Mouse (Mus musculus): ENCODE measurements around the gene Smpd4. TPM values are rescaled to one million over a fixed set of nuclear protein-coding genes. Genes with fewer than 3 reads are reported as not detected.

Gene Smpd4
- polyA plus RNA-seq, 1 experiment from 2014 or later = 31.8 TPM

DNA sequence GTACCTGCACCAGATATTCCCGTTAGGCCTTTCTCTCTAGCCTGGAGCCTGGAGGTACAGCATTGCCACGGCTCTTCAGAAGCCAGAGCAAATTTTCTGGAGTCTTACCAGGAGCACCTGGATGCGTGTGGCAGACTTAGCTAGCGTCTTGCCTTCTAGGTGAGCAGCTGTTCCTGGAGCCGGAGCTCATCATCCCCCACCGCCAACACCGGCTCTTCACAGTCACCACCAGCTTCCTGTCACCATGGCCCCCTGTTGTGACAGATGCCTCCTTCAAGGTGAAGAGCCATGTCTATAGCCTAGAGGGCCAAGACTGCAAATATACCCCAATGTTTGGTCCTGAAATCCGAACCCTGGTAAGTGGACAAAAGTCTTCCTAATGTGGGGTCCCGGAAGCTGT, 21.6 kb downstream of the Smpd4 start:
- H3K4me2 ChIP-seq (replicated peaks) = no peak overlapping the region
- H3K4me1 ChIP-seq = no peaks in the 10 kb centered on the region
- 92% methylated on average over 9 of the region's 9 CpGs for WGBS
- no peak overlapping the region for H3K27ac ChIP-seq
- no peak for ATAC-seq (ENCODE audit: low FRiP score, low read depth)
- H3K36me3 ChIP-seq = peaks cover 60% of the 10 kb centered on the region
- no peaks in the 10 kb centered on the region for H3K9me3 ChIP-seq
- H3K4me3 ChIP-seq = no peak overlapping the region
- no peaks in the 10 kb centered on the region for H3K27me3 ChIP-seq (replicated peaks)
- no peak overlapping the region for H3K9ac ChIP-seq

DNA sequence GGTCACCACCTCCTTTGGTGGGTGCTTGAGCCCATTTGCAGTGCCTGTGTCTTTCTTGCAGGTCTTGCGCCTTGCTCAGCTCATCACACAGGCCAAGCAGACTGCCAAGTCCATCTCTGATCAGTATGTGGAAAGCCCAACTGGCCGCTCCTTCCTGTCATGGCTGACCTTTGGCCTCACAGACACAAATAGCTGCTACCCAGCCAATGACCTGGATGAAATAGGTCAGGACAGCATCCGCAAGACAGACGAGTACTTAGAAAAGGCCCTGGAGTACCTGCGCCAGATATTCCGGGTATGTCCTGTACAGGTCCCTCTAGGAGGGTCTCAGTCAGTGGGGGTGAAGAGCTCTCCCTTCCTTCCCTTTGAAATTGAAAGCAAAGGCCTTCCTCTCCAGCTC, 22.1 kb downstream of the Smpd4 start:
- Histone ChIP-seq H3K27me3 (replicated peaks) (no peaks in the 10 kb centered on the region), H3K4me3 (no peak overlapping the region), H3K27ac (no peak overlapping the region), H3K4me2 (replicated peaks) (no peak overlapping the region), H3K36me3 (peaks cover 60% of the 10 kb centered on the region), H3K9ac (0 out of 2 replicates have a peak overlapping the region, but pooled peaks have one; percentile 26), H3K4me1 (peaks cover 4% of the 10 kb centered on the region; the same call in 1 of the 2 replicates), H3K9me3 (no peaks in the 10 kb centered on the region)
- ATAC-seq (ENCODE audit: low FRiP score, low read depth) = no peak
- 84% methylated on average over 6 of the region's 6 CpGs for WGBS

DNA sequence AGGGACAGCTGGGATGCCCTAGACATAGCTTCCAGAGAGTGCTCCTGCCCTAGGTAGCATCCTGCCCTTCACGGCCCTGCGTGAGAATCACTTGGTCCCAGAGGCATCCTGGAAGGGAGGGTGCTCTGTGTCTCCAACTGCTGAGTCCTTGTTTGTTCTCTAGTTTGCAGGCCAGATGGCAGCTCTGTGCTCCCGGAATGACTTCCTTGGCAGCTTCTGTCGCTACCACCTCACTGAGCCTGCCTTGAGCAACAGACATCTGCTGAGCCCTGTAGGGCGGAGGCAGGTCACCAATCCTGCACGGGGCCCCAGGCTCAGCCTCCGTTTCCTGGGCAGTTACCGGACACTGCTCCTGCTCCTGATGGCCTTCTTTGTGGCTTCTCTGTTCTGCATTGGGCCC, 23.2 kb downstream of the Smpd4 start:
- peaks cover 11% of the 10 kb centered on the region for H3K4me1 ChIP-seq
- H3K9me3 ChIP-seq = no peaks in the 10 kb centered on the region
- H3K27ac ChIP-seq = no peak overlapping the region
- no peak overlapping the region for H3K9ac ChIP-seq
- H3K4me2 ChIP-seq (replicated peaks) = no peak overlapping the region
- H3K27me3 ChIP-seq (replicated peaks) = no peaks in the 10 kb centered on the region
- 85% methylated on average over 8 of the region's 8 CpGs for WGBS
- no peak overlapping the region for H3K4me3 ChIP-seq
- ATAC-seq (ENCODE audit: low FRiP score, low read depth) = no peak
- peaks cover 59% of the 10 kb centered on the region for H3K36me3 ChIP-seq

DNA sequence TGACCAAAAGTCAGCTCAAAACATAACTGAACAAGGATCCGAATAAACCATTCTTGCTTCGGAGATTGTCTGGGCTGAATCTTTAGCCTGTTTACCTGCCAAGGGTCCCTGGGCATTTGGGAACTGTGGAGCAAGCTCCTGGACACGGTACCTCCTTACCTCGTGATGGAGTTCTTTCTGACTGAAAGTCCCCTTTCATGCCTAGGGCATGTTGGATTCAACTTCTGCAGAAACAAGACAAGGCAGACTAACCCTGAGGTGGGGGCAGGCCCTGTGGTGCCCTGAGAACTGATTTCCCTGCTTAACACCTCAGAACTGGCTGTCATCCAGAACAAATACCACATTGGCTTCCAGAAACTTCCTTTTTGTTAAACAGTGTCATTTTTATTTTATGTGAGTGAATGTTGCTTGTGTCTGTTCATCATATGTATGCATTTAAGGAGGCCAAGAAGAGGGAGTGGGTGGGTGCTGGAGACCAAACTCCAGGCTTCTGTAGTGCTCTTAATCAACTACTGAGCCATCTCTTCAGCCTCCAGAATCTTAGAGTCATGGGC, 24.4 kb downstream of the Smpd4 start:
- no peaks in the 10 kb centered on the region for H3K27me3 ChIP-seq (replicated peaks)
- no peak overlapping the region for H3K27ac ChIP-seq
- no peak overlapping the region for H3K4me2 ChIP-seq (replicated peaks)
- no peaks in the 10 kb centered on the region for H3K9me3 ChIP-seq
- ATAC-seq (ENCODE audit: low FRiP score, low read depth) = no peak
- WGBS = 91% methylated on average over 4 of the region's 4 CpGs
- H3K36me3 ChIP-seq = peaks cover 53% of the 10 kb centered on the region
- no peak overlapping the region for H3K9ac ChIP-seq
- peaks cover 11% of the 10 kb centered on the region for H3K4me1 ChIP-seq
- no peak overlapping the region for H3K4me3 ChIP-seq

DNA sequence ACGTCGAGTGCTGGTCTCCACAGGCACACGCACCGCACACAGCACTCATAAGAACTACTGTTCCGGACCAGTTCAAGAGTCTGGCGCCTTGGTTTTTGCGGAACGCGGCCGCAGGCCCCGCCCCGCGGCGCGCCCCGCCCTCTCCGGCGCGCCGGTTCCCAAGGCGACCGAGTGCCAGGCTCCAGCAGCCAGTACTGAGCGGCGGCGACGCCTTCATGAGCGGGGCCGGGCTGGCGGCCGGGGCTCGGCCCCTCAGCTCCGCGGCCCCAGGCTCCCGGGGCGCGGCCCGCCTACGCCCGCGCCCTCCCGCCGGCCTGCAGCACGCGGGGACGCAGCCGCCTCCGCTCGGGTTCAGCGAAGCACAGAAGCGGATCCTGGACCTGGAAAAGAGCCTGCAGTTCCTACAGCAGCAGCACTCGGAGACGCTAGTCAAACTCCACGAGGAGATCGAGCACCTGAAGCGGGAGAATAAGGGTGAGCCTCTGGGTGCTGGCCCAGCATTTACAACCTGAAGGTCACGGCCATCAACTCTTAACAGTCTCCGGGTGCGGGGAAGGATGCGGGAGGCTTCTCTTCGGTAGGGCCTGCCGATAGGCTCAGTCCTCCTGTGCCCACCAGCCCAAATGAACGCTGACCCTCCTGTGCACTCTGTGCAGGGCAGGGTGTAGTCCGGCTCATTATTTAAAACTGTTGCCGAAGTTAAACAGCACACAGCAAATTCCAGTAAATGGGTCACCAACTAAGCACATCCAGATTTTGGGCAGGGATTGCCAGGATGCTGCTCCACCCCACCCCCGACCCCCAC, 27.4 kb downstream of the Smpd4 start, which contains the start of gene Ccdc74a:
Gene Ccdc74a (plus strand): TSS at position 161 of the 805 bp plus-strand sequence.
- H3K4me2 ChIP-seq (replicated peaks) = peak within 1 kb of the TSS; percentile 89
- WGBS = 2% methylated on average over 65 of the region's 65 CpGs

DNA sequence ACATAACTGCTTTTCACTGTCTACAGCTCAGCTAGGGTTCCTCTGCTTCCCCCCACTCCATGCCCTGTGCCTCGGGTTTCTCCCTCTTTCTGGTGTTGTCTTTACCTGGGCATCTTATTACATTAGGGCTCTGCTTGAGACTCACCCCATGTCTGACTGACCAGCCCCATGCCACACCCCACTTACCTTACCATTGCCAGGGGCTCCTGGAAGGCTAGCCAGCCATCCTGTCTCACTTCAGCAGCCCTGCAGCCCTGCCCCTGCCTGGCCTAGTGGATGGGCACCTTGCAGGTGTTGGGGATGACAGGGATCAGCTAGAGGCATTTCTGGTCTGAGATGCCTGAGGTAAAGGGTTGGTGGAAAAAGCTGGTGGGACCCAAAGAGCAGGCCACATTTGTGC, 28.0 kb downstream of the Smpd4 start:
- Histone ChIP-seq H3K4me2 (replicated peaks) (peak overlapping the region; percentile 89), H3K4me1 (peaks cover 11% of the 10 kb centered on the region), H3K36me3 (peaks cover 52% of the 10 kb centered on the region), H3K4me3 (no peak overlapping the region), H3K27ac (no peak overlapping the region), H3K27me3 (replicated peaks) (no peaks in the 10 kb centered on the region), H3K9ac (peak overlapping the region; percentile 64; the same call in 1 of the 2 replicates), H3K9me3 (no peaks in the 10 kb centered on the region)
- ATAC-seq (ENCODE audit: low FRiP score, low read depth) = peak; percentile 12; the same call in 1 of the 2 replicates
- 17% methylated on average over 1 of the region's 1 CpGs for WGBS

More for the DNA sequence above, 27.4 kb downstream of the Smpd4 start, which contains the start of gene Ccdc74a:
- Histone ChIP-seq H3K27ac (no peak within 1 kb of the TSS), H3K4me3 (peak within 1 kb of the TSS; percentile 49), H3K4me1 (peaks cover 11% of the 10 kb centered on the region), H3K9ac (peak within 1 kb of the TSS; percentile 64), H3K36me3 (peaks cover 49% of the 10 kb centered on the region), H3K27me3 (replicated peaks) (no peaks in the 10 kb centered on the region), H3K9me3 (no peaks in the 10 kb centered on the region)
- peak; percentile 95 for ATAC-seq (ENCODE audit: low FRiP score, low read depth)

DNA sequence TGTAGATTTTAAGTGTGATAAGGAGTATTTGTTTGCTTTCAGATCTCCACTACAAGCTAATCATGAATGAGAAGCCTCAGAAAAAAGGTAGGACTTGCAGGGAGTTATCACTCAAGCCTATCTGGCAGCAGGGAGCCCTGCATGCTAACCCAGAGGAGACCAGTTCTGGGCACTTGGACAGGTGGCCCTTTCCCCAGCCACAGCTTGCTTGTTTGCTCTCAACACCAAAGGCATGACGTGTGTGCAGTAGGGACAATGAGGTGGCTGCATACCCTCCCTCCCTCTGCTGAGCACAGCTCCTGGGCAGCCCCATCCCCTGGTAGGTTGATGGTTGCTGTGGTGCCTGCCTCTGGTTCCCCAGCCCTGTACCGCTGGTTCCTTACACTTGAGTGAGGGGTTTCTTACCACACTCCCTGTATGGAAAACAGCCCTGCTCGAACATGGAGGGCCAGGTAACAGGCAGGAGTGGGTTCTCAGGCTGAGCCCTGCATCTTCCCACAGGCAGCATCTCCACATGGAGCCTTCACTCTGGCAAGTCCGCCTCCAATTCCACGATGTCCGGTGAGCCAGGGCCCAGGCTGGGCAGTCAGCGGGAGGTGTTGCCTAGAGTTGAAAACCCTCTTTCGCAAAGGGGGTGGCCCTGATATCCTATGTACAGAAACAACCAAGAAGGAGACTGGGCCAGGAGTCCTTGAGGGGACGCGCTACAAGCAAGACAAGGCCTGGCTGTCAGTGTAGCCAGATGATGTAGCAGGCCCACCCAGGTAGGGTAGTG, 28.6 kb downstream of the Smpd4 start:
- Histone ChIP-seq H3K4me2 (replicated peaks) (no peak overlapping the region), H3K4me1 (peaks cover 11% of the 10 kb centered on the region), H3K9ac (no peak overlapping the region), H3K4me3 (no peak overlapping the region), H3K36me3 (peaks cover 51% of the 10 kb centered on the region), H3K9me3 (no peaks in the 10 kb centered on the region), H3K27me3 (replicated peaks) (no peaks in the 10 kb centered on the region), H3K27ac (no peak overlapping the region)
- ATAC-seq (ENCODE audit: low FRiP score, low read depth) = no peak
- 86% methylated on average over 10 of the region's 10 CpGs for WGBS

DNA sequence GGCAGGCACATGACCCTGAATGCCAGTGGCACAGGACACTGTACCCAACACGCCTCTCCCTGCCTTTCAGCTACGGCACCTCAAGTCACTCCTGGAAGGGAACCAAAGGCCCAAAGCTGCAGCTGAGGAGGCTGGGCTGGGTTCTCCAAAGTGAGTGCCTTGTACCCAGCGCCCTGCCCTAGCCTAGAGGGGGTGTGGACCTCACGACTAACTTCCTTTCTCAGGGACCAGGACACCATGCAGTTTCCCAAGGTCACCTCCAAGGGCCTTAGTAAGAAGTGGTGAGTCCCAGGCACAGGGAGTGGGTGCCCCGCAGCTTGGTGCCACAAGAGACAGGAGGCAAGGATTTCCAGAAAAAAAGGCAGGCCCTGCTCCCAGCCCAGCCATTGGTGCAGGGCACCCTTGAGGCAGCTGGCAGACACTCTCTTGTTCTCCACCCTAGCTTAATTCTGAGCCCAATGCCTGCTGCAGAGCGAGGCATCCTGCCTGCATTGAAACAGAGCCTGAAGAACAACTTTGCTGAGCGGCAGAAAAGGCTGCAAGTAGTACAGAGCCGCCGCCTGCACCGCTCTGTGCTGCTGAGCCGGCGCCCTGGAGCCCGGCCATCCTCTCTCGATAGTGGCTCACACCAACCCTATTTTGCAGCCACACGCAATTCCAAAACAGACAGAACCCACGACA, 30.9 kb downstream of the Smpd4 start:
- Histone ChIP-seq H3K9ac (no peak overlapping the region), H3K36me3 (peaks cover 65% of the 10 kb centered on the region), H3K27ac (no peak overlapping the region), H3K9me3 (no peaks in the 10 kb centered on the region), H3K4me1 (peaks cover 11% of the 10 kb centered on the region), H3K27me3 (replicated peaks) (no peaks in the 10 kb centered on the region), H3K4me3 (no peak overlapping the region), H3K4me2 (replicated peaks) (no peak overlapping the region)
- WGBS = 87% methylated on average over 16 of the region's 16 CpGs
- ATAC-seq (ENCODE audit: low FRiP score, low read depth) = no peak

DNA sequence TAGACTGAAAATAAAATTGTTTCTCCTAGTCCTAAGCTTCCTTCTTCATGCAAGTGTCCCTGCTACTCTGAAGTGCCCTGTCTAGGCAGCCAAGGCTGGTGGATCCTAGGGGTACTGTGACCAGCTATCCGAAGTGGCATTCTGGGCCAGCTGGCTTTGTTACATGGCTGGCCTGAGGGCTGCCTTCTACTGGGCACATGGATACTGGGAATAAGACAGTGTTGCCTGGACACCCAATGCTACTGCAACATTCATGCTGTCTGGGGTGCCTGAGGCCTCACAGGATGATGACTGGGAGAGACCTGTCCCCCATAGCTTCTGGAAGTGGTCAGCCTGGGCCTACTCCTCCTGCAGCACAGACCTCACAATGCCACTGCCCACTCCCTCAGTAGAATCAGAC, 31.6 kb downstream of the Smpd4 start:
- no peak for ATAC-seq (ENCODE audit: low FRiP score, low read depth)
- peaks cover 70% of the 10 kb centered on the region for H3K36me3 ChIP-seq

DNA sequence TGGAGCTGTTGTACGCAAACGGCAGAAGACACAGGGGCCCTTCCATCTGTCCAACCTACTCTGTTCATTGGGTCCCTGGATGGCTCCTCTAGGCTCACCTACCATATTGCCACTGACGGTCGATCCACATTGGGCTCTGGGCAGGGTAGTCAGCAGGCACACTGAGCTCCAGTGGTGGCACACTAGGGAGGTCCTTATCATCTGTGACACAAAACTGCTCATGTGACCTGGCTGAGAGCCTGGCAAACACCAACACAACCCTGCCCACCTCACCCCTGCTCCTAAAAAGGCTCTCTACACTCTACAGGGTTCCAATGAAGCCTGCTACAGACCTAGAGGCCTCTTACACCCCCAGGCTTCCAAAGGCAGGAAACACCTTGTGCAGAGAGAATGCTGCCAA, 33.5 kb downstream of the Smpd4 start:
- 90% methylated on average over 4 of the region's 4 CpGs for WGBS

More for the DNA sequence above, 31.6 kb downstream of the Smpd4 start:
- Histone ChIP-seq H3K27ac (no peak overlapping the region), H3K9me3 (no peaks in the 10 kb centered on the region), H3K9ac (no peak overlapping the region), H3K4me2 (replicated peaks) (no peak overlapping the region), H3K27me3 (replicated peaks) (no peaks in the 10 kb centered on the region), H3K4me3 (no peak overlapping the region), H3K4me1 (peaks cover 11% of the 10 kb centered on the region)
- WGBS = 100% methylated on average over 1 of the region's 1 CpGs

DNA sequence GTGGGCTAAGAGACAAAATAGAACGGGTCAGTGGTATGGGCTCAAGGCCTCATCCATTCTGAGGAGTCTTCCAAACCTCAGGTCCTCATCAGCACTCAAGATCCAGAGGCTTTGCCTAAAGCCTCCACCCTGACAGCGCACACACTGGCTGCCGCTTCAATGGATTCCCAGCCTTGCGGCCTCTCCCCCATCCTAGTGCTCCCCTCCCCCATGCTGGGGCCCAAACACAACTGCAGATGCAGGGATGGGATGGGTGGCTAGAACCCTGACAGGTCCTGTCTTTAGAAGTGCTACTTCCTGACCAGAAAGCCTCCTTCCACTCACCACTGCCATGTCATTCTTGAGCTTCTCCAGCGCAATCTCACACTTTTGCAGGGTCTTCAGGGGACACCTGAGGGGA, 34.4 kb downstream of the Smpd4 start:
- no peak overlapping the region for H3K27ac ChIP-seq
- H3K27me3 ChIP-seq (replicated peaks) = no peaks in the 10 kb centered on the region
- no peaks in the 10 kb centered on the region for H3K4me1 ChIP-seq
- no peak overlapping the region for H3K4me2 ChIP-seq (replicated peaks)
- no peak overlapping the region for H3K9ac ChIP-seq
- ATAC-seq (ENCODE audit: low FRiP score, low read depth) = no peak
- no peak overlapping the region for H3K4me3 ChIP-seq
- H3K36me3 ChIP-seq = peaks cover 71% of the 10 kb centered on the region
- 91% methylated on average over 5 of the region's 5 CpGs for WGBS
- H3K9me3 ChIP-seq = no peaks in the 10 kb centered on the region

More for the DNA sequence above, 33.5 kb downstream of the Smpd4 start:
- peaks cover 70% of the 10 kb centered on the region for H3K36me3 ChIP-seq
- no peaks in the 10 kb centered on the region for H3K27me3 ChIP-seq (replicated peaks)
- H3K9me3 ChIP-seq = no peaks in the 10 kb centered on the region
- no peak for ATAC-seq (ENCODE audit: low FRiP score, low read depth)
- no peak overlapping the region for H3K4me3 ChIP-seq
- no peaks in the 10 kb centered on the region for H3K4me1 ChIP-seq
- no peak overlapping the region for H3K4me2 ChIP-seq (replicated peaks)
- no peak overlapping the region for H3K9ac ChIP-seq
- H3K27ac ChIP-seq = no peak overlapping the region
